Mouse (Mus musculus): ENCODE results near the gene Tbk1. TPM values are rescaled to one million over a fixed set of nuclear protein-coding genes. Genes with fewer than 3 reads are reported as not detected.

Gene Tbk1
- total RNA-seq, 2 experiments from 2014 or later = 36.7 to 47.6 TPM

- no peak for DNase-seq (ENCODE audit: low spot score in 2 of 2)
Observed at GRCm38 (mm10) chr10:121591106-121591505, 4.5 kb upstream of the Tbk1 start.

- no peak for DNase-seq (ENCODE audit: low spot score in 2 of 2)
Observed at GRCm38 (mm10) chr10:121587371-121587840, 819 bp upstream of the Tbk1 start.

- peak in 1 of 2 experiments; percentile 54 for DNase-seq (ENCODE audit: low spot score in 2 of 2)
Observed at GRCm38 (mm10) chr10:121585791-121586642, 570 bp downstream of the Tbk1 start.

- no peak for DNase-seq (ENCODE audit: low spot score in 2 of 2)
Observed at GRCm38 (mm10) chr10:121585056-121585790, 1.4 kb downstream of the Tbk1 start.

GRCm38 (mm10) chr10:121584033-121584432, 2.6 kb downstream of the Tbk1 start:
- DNase-seq (ENCODE audit: low spot score in 2 of 2) = no peak

- DNase-seq (ENCODE audit: low spot score in 2 of 2) = no peak
Observed at GRCm38 (mm10) chr10:121583016-121583415, 3.6 kb downstream of the Tbk1 start.

GRCm38 (mm10) chr10:121582287-121582686, 4.3 kb downstream of the Tbk1 start:
- DNase-seq (ENCODE audit: low spot score in 2 of 2) = no peak

GRCm38 (mm10) chr10:121581405-121581804, 5.2 kb downstream of the Tbk1 start:
- no peak for DNase-seq (ENCODE audit: low spot score in 2 of 2)

GRCm38 (mm10) chr10:121580381-121580780, 6.2 kb downstream of the Tbk1 start:
- DNase-seq (ENCODE audit: low spot score in 2 of 2) = no peak

- no peak for DNase-seq (ENCODE audit: low spot score in 2 of 2)
Observed at GRCm38 (mm10) chr10:121576372-121576771, 10.2 kb downstream of the Tbk1 start.

- no peak for DNase-seq (ENCODE audit: low spot score in 2 of 2)
Observed at GRCm38 (mm10) chr10:121571511-121572147, 15.0 kb downstream of the Tbk1 start.

GRCm38 (mm10) chr10:121571031-121571430, 15.6 kb downstream of the Tbk1 start:
- no peak for DNase-seq (ENCODE audit: low spot score in 2 of 2)

- DNase-seq (ENCODE audit: low spot score in 2 of 2) = no peak
Observed at GRCm38 (mm10) chr10:121569796-121570195, 16.8 kb downstream of the Tbk1 start.

GRCm38 (mm10) chr10:121569001-121569589, 17.5 kb downstream of the Tbk1 start:
- no peak for DNase-seq (ENCODE audit: low spot score in 2 of 2)

GRCm38 (mm10) chr10:121568534-121568933, 18.1 kb downstream of the Tbk1 start:
- DNase-seq (ENCODE audit: low spot score in 2 of 2) = no peak

- no peak for DNase-seq (ENCODE audit: low spot score in 2 of 2)
Observed at GRCm38 (mm10) chr10:121568026-121568425, 18.6 kb downstream of the Tbk1 start.

GRCm38 (mm10) chr10:121564447-121564846, 22.1 kb downstream of the Tbk1 start:
- DNase-seq (ENCODE audit: low spot score in 2 of 2) = no peak

GRCm38 (mm10) chr10:121558231-121558630, 28.4 kb downstream of the Tbk1 start:
- no peak for DNase-seq (ENCODE audit: low spot score in 2 of 2)

GRCm38 (mm10) chr10:121556263-121556662, 30.3 kb downstream of the Tbk1 start:
- no peak for DNase-seq (ENCODE audit: low spot score in 2 of 2)

GRCm38 (mm10) chr10:121550334-121550733, 36.3 kb downstream of the Tbk1 start:
- DNase-seq (ENCODE audit: low spot score in 2 of 2) = no peak

GRCm38 (mm10) chr10:121549670-121550069, 36.9 kb downstream of the Tbk1 start:
- DNase-seq (ENCODE audit: low spot score in 2 of 2) = no peak

All from adrenal gland, adult 18-20 months (tissue).